ENCODE assay signal across 8 mouse cellular contexts in the genomic region with DNA sequence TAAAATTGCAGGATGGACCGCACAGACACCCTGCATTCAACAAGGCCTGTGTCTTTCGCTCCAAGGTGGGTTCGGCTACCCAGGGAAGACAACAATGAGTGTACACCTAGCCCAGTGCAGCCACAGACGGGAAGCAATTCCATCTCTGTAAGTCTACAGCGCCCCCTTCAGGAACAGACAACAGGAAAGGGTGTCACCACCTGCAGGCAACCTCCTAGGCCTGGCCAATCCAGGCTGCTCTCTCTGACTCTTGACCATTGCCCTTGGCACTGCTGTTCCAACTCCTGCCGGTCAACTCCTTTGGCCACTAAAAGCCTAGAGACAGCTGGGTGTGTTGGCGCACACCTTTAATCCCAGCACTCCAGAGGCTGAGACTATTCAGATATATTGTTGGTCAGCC. TPM values are rescaled to one million over a fixed set of nuclear protein-coding genes. Genes with fewer than 3 reads are reported as not detected.
A peak's percentile ranks its signal among the peaks of the same experiment; 100 is the strongest.
DNase-seq lines count a peak whose midpoint lies in the region; ATAC-seq lines count a peak whose summit lies in the region.

No protein-coding gene starts in this region.

- no peak overlapping the region for H3K9ac ChIP-seq in embryonic facial prominence, embryonic 11.5 days (replicated peaks; ENCODE audit: low read length)
- H3K9ac ChIP-seq in forebrain, embryonic 16.5 days (replicated peaks; ENCODE audit: low read depth, low read length), result no peak overlapping the region

- H3K4me3 ChIP-seq in embryonic facial prominence, embryonic 11.5 days (ENCODE audit: low read depth, low read length), result no peak overlapping the region
- H3K4me3 ChIP-seq in embryonic facial prominence, embryonic 10.5 days, result no peak overlapping the region
- H3K4me3 ChIP-seq in forebrain, embryonic 16.5 days (replicated peaks; ENCODE audit: low read length), result no peak overlapping the region

- H3K36me3 ChIP-seq in embryonic facial prominence, embryonic 11.5 days (replicated peaks; ENCODE audit: control insufficient read depth, insufficient read depth, low read depth, low read length), result no peaks in the 10 kb centered on the region
- no peaks in the 10 kb centered on the region for H3K36me3 ChIP-seq in embryonic facial prominence, embryonic 10.5 days (replicated peaks)
- H3K36me3 ChIP-seq in forebrain, embryonic 16.5 days (ENCODE audit: control insufficient read depth, insufficient read depth), result no peaks in the 10 kb centered on the region

- peak; percentile 18 for DNase-seq in embryonic facial prominence, embryonic 11.5 days (ENCODE audit: low spot score)
- no peak for DNase-seq in embryonic facial prominence, embryonic 10.5 days (ENCODE audit: low spot score)
- DNase-seq in A20 (ENCODE audit: low read depth, low spot score), result peak; percentile 68
- DNase-seq in c-Kit-positive CD71-positive TER-119-negative erythroid progenitor cells, embryonic 14.5 days (ENCODE audit: low read depth), result peak; percentile 31
- no peak for DNase-seq in gastrocnemius, postnatal 4 days (ENCODE audit: low spot score in 2 of 2)
- DNase-seq in urinary bladder, postnatal 25 days (ENCODE audit: low spot score), result no peak

- H3K27ac ChIP-seq in embryonic facial prominence, embryonic 11.5 days (replicated peaks; ENCODE audit: low read depth, low read length), result no peak overlapping the region
- H3K27ac ChIP-seq in embryonic facial prominence, embryonic 10.5 days (replicated peaks), result no peak overlapping the region
- no peak overlapping the region for H3K27ac ChIP-seq in forebrain, embryonic 16.5 days (ENCODE audit: low read length)

- no peak overlapping the region for H3K4me2 ChIP-seq in embryonic facial prominence, embryonic 11.5 days (ENCODE audit: low read depth, low read length)
- H3K4me2 ChIP-seq in forebrain, embryonic 16.5 days (ENCODE audit: low read length), result no peak overlapping the region

- no peak for ATAC-seq in embryonic facial prominence, embryonic 11.5 days (replicated peaks; ENCODE audit: insufficient number of reproducible peaks, low FRiP score, low TSS enrichment, low read depth)
- peak; percentile 39; the same call in 1 of the 2 replicates for ATAC-seq in neutrophil, adult 5-6 weeks (ENCODE audit: extremely low read depth, insufficient number of reproducible peaks, low FRiP score, poor library complexity, severe bottlenecking)
- no peak for ATAC-seq in forebrain, embryonic 16.5 days

- H3K4me1 ChIP-seq in embryonic facial prominence, embryonic 11.5 days (ENCODE audit: control insufficient read depth, insufficient read depth, low read length), result no peaks in the 10 kb centered on the region
- H3K4me1 ChIP-seq in embryonic facial prominence, embryonic 10.5 days, result peaks cover 16% of the 10 kb centered on the region; the same call in 1 of the 2 replicates
- no peaks in the 10 kb centered on the region for H3K4me1 ChIP-seq in forebrain, embryonic 16.5 days (replicated peaks; ENCODE audit: control insufficient read depth, insufficient read depth, low read length)

- no peaks in the 10 kb centered on the region for H3K27me3 ChIP-seq in embryonic facial prominence, embryonic 11.5 days (ENCODE audit: control insufficient read depth, insufficient read depth, low read length)
- peaks cover 9% of the 10 kb centered on the region for H3K27me3 ChIP-seq in embryonic facial prominence, embryonic 10.5 days (replicated peaks; ENCODE audit: low read depth, poor library complexity, severe bottlenecking)
- no peaks in the 10 kb centered on the region for H3K27me3 ChIP-seq in forebrain, embryonic 16.5 days (replicated peaks; ENCODE audit: control insufficient read depth, insufficient read depth, low read length)

- 74% methylated on average over 7 of the region's 7 CpGs for WGBS in embryonic facial prominence, embryonic 11.5 days
- 78% methylated on average over 7 of the region's 7 CpGs for WGBS in embryonic facial prominence, embryonic 10.5 days
- 76% methylated on average over 7 of the region's 7 CpGs for WGBS in forebrain, embryonic 16.5 days

- H3K9me3 ChIP-seq in embryonic facial prominence, embryonic 11.5 days (replicated peaks; ENCODE audit: control insufficient read depth, low read length), result no peaks in the 10 kb centered on the region
- H3K9me3 ChIP-seq in embryonic facial prominence, embryonic 10.5 days, result 0 out of 2 replicates have a peak, but pooled peaks cover 4% of the 10 kb centered on the region
- H3K9me3 ChIP-seq in forebrain, embryonic 16.5 days (ENCODE audit: control insufficient read depth, low read length), result no peaks in the 10 kb centered on the region

RNA-seq across cellular contexts. Expression of a gene that starts 27.7 kb away (rescaled TPM):
- 12.9 and 14.3 TPM in 2 replicates for polyA plus RNA-seq in embryonic facial prominence, embryonic 11.5 days (2014; fragmentation: Nextera tagmentation; extraction: Ambion mirVana)
- 2.8 and 3.3 TPM in 2 replicates for polyA plus RNA-seq in embryonic facial prominence, embryonic 10.5 days (2016; fragmentation: Nextera tagmentation; extraction: Ambion mirVana)
- 27.1 and 32.5 TPM in 2 replicates for total RNA-seq in neutrophil, adult 5-6 weeks (2017)
- 2.2 and 2.7 TPM in 2 replicates for polyA plus RNA-seq in forebrain, embryonic 16.5 days (2015; fragmentation: Nextera tagmentation; extraction: Ambion mirVana)
- total RNA-seq in gastrocnemius, postnatal 4 days (2021), result 10 to 100 TPM; 30.2 to 35.2 TPM

RNA-seq across cellular contexts. Expression of a gene that starts 28.2 kb away (rescaled TPM):
- polyA plus RNA-seq in embryonic facial prominence, embryonic 11.5 days (2014; fragmentation: Nextera tagmentation; extraction: Ambion mirVana), result 10.1 and 11.9 TPM in 2 replicates
- polyA plus RNA-seq in embryonic facial prominence, embryonic 10.5 days (2016; fragmentation: Nextera tagmentation; extraction: Ambion mirVana), result 20.1 and 20.6 TPM in 2 replicates
- 20.9 and 32.8 TPM in 2 replicates for total RNA-seq in neutrophil, adult 5-6 weeks (2017)
- 17.5 and 19.1 TPM in 2 replicates for polyA plus RNA-seq in forebrain, embryonic 16.5 days (2015; fragmentation: Nextera tagmentation; extraction: Ambion mirVana)
- 1 to 10 TPM; 4.1 to 4.8 TPM for total RNA-seq in gastrocnemius, postnatal 4 days (2021)

RNA-seq across cellular contexts. Expression of a gene that starts 56.0 kb away (rescaled TPM):
- polyA plus RNA-seq in embryonic facial prominence, embryonic 11.5 days (2014; fragmentation: Nextera tagmentation; extraction: Ambion mirVana), result 1.5 and 1.7 TPM in 2 replicates
- 2.3 and 4.0 TPM in 2 replicates for polyA plus RNA-seq in embryonic facial prominence, embryonic 10.5 days (2016; fragmentation: Nextera tagmentation; extraction: Ambion mirVana)
- 71.1 and 73.7 TPM in 2 replicates for total RNA-seq in neutrophil, adult 5-6 weeks (2017)
- polyA plus RNA-seq in forebrain, embryonic 16.5 days (2015; fragmentation: Nextera tagmentation; extraction: Ambion mirVana), result 0.63 and 0.73 TPM in 2 replicates
- 1 to 10 TPM; 8.7 to 9.1 TPM for total RNA-seq in gastrocnemius, postnatal 4 days (2021)

Comparison
In these comparisons a context has a peak if more than half of its experiments do, and no peak if none do; other contexts are left out.
1. DNase-seq: peak in embryonic facial prominence, embryonic 11.5 days (single experiment), A20 (single experiment) and c-Kit-positive CD71-positive TER-119-negative erythroid progenitor cells, embryonic 14.5 days (single experiment); none in embryonic facial prominence, embryonic 10.5 days (single experiment), gastrocnemius, postnatal 4 days (0 of 2) and urinary bladder, postnatal 25 days (single experiment).